Mouse (Mus musculus): ENCODE measurements around the gene Jph4.
A peak's percentile ranks its signal among the peaks of the same experiment; 100 is the strongest.

Gene Jph4

GRCm38 (mm10) chr14:55095263-55095662, 21.5 kb downstream of the Jph4 start:
- no peak for DNase-seq (ENCODE audit: low spot score in 2 of 2)

GRCm38 (mm10) chr14:55094704-55095231, 22.0 kb downstream of the Jph4 start, which contains the start of gene Thtpa:
Thtpa (plus strand) TSS chr14:55094784.
- peak; percentile 54 to 72 for DNase-seq (ENCODE audit: low spot score in 2 of 2)

- DNase-seq (ENCODE audit: low spot score in 2 of 2) = no peak
Measured at GRCm38 (mm10) chr14:55093927-55094326, 22.8 kb downstream of the Jph4 start.

- peak; percentile 87 to 89 for DNase-seq (ENCODE audit: low spot score in 2 of 2)
Measured at GRCm38 (mm10) chr14:55092011-55092577, 24.6 kb downstream of the Jph4 start, which contains the start of gene Zfhx2. Zfhx2 (minus strand) TSS chr14:55092324.

GRCm38 (mm10) chr14:55091209-55091865, 25.4 kb downstream of the Jph4 start:
- no peak for DNase-seq (ENCODE audit: low spot score in 2 of 2)

- no peak for DNase-seq (ENCODE audit: low spot score in 2 of 2)
Measured at GRCm38 (mm10) chr14:55089199-55089947, 27.4 kb downstream of the Jph4 start.

- DNase-seq (ENCODE audit: low spot score in 2 of 2) = no peak
Measured at GRCm38 (mm10) chr14:55086009-55086514, 30.7 kb downstream of the Jph4 start.

- DNase-seq (ENCODE audit: low spot score in 2 of 2) = no peak
Measured at GRCm38 (mm10) chr14:55085324-55086008, 31.3 kb downstream of the Jph4 start.

GRCm38 (mm10) chr14:55083481-55083880, 33.3 kb downstream of the Jph4 start:
- DNase-seq (ENCODE audit: low spot score in 2 of 2) = no peak

- DNase-seq (ENCODE audit: low spot score in 2 of 2) = no peak
Measured at GRCm38 (mm10) chr14:55081105-55081504, 35.6 kb downstream of the Jph4 start.

GRCm38 (mm10) chr14:55079214-55079970, 37.3 kb downstream of the Jph4 start:
- DNase-seq (ENCODE audit: low spot score in 2 of 2) = peak in 1 of 2 experiments; percentile 57

- DNase-seq (ENCODE audit: low spot score in 2 of 2) = no peak
Measured at GRCm38 (mm10) chr14:55078366-55078989, 38.3 kb downstream of the Jph4 start.

- no peak for DNase-seq (ENCODE audit: low spot score in 2 of 2)
Measured at GRCm38 (mm10) chr14:55077481-55078365, 39.0 kb downstream of the Jph4 start.

GRCm38 (mm10) chr14:55076956-55077355, 39.8 kb downstream of the Jph4 start:
- no peak for DNase-seq (ENCODE audit: low spot score in 2 of 2)

- DNase-seq (ENCODE audit: low spot score in 2 of 2) = peak in 1 of 2 experiments; percentile 51
Measured at GRCm38 (mm10) chr14:55076224-55076623, 40.5 kb downstream of the Jph4 start.

GRCm38 (mm10) chr14:55074416-55074815, 42.3 kb downstream of the Jph4 start:
- no peak for DNase-seq (ENCODE audit: low spot score in 2 of 2)

GRCm38 (mm10) chr14:55071756-55072155, 45.0 kb downstream of the Jph4 start:
- DNase-seq (ENCODE audit: low spot score in 2 of 2) = no peak

GRCm38 (mm10) chr14:55066042-55066441, 50.7 kb downstream of the Jph4 start:
- DNase-seq (ENCODE audit: low spot score in 2 of 2) = no peak

GRCm38 (mm10) chr14:55065391-55065790, 51.3 kb downstream of the Jph4 start:
- no peak for DNase-seq (ENCODE audit: low spot score in 2 of 2)
